13 mouse cellular contexts compared by ENCODE assay signal in the genomic region with DNA sequence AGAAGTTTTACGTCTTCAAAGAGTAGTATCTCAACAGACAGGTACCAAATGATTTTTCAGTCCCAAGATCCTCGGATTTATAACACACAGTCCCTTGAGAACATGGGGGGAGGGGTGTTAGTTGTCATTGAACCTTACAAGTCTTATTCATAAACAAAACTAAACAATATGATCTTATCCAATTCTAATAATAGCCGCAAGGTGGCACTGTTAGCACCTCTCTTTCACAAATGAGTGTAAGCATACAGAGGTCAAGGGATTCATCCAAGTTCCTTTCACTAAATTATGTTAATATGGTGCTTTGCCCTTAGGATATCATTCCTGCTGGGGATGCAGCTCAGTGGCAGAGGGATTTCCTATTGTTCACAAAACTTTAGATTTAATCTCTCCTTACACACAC.
A peak's percentile ranks its signal among the peaks of the same experiment; 100 is the strongest.
DNase-seq lines count a peak whose midpoint lies in the region; TF ChIP-seq lines count a peak whose summit lies in the region.
"Had no signal": no experiment of that assay in that cellular context is flagged by ENCODE, and none has a peak within 500 bp of the region (broad histone marks: within the 10 kb centered on the region; RNA-seq: fewer than 3 reads in every experiment).

No protein-coding gene starts in this region.

- in situ Hi-C loops in CH12.LX (cut with MboI; ENCODE audit: low pct_ligation_motif_present, low pct_unique_long_range_greater_than_20kb, low sequenced_read_pairs) = no loop called here

- H3K9me3 ChIP-seq in CH12.LX (replicated peaks; ENCODE audit: low read length) = peaks cover 8% of the 10 kb centered on the region
- H3K9me3 ChIP-seq: heart, embryonic 12.5 days; hindbrain, embryonic 13.5 days; liver, embryonic 15.5 days; midbrain, embryonic 12.5 days had no signal

- H3K79me2 ChIP-seq in CH12.LX (replicated peaks; ENCODE audit: control insufficient read depth, extremely low read depth, insufficient read depth, poor library complexity, severe bottlenecking) = no peaks in the 10 kb centered on the region

- no peak for TF ChIP-seq EP300 in CH12.LX (IDR thresholded peaks at IDR 0.05; ENCODE audit: low read length)

- H3K4me1 ChIP-seq in kidney, adult 2 months (ENCODE audit: control insufficient read depth, insufficient read depth, low read length) = peaks cover 6% of the 10 kb centered on the region
- H3K4me1 ChIP-seq in CH12.LX (ENCODE audit: control insufficient read depth in 1 of 2, insufficient read depth in 2 of 2) = no peaks in the 10 kb centered on the region
- H3K4me1 ChIP-seq: heart, embryonic 12.5 days; hindbrain, embryonic 13.5 days; liver, embryonic 15.5 days; midbrain, embryonic 12.5 days had no signal

- H3K4me2 ChIP-seq in CH12.LX (ENCODE audit: insufficient read depth, low read depth, poor library complexity, severe bottlenecking) = no peak overlapping the region
- H3K4me2 ChIP-seq: heart, embryonic 12.5 days; hindbrain, embryonic 13.5 days; liver, embryonic 15.5 days; midbrain, embryonic 12.5 days had no signal

- 57% methylated on average over 3 of the region's 3 CpGs for WGBS in kidney, adult 2 months

- H3K9ac ChIP-seq in CH12.LX (ENCODE audit: insufficient read depth, low read depth) = no peak overlapping the region
- H3K9ac ChIP-seq: heart, embryonic 12.5 days; hindbrain, embryonic 13.5 days; liver, embryonic 15.5 days; midbrain, embryonic 12.5 days had no signal

- no peak for TF ChIP-seq CTCF in kidney, adult 2 months (conservative IDR thresholded peaks at IDR 0.05; ENCODE audit: insufficient read depth, insufficient read length, low read depth, low read length)
- peak in 1 of 2 experiments; percentile 46; a peak in 2 of 4 replicates for TF ChIP-seq CTCF in CH12.LX (conservative IDR thresholded peaks at IDR 0.05 in 1 of 2, IDR thresholded peaks at IDR 0.05 in 1 of 2; ENCODE audit: low read depth in 2 of 2, low read length in 2 of 2)

- peak; percentile 41 for TF ChIP-seq RAD21 in CH12.LX (IDR thresholded peaks at IDR 0.05; ENCODE audit: low read depth, low read length)

- no peak overlapping the region for H3K27ac ChIP-seq in kidney, adult 2 months (ENCODE audit: insufficient read depth, low read depth, low read length)
- no peak overlapping the region for H3K27ac ChIP-seq in CH12.LX (ENCODE audit: insufficient read depth, low read depth)
- H3K27ac ChIP-seq: hindbrain, embryonic 13.5 days; liver, embryonic 15.5 days; midbrain, embryonic 12.5 days had no signal

- no peaks in the 10 kb centered on the region for H3K36me3 ChIP-seq in kidney, adult 2 months (ENCODE audit: control insufficient read depth, insufficient read depth, low read length)
- H3K36me3 ChIP-seq in CH12.LX (replicated peaks in 1 of 2; ENCODE audit: control insufficient read depth in 1 of 2, insufficient read depth in 1 of 2, low read length in 1 of 2) = no peaks in the 10 kb centered on the region
- H3K36me3 ChIP-seq: heart, embryonic 12.5 days; hindbrain, embryonic 13.5 days; liver, embryonic 15.5 days; midbrain, embryonic 12.5 days had no signal

- peak; percentile 24 for DNase-seq in kidney, adult 2 months
- DNase-seq in kidney, postnatal 36 days = no peak
- DNase-seq in 3T3-L1 (ENCODE audit: low read depth, low spot score) (peak; percentile 72), CH12.LX (ENCODE audit: extremely low read depth) (peak; percentile 12)
- DNase-seq in embryo, embryonic 10 days (ENCODE audit: low spot score) = peak; percentile 18
- no peak for DNase-seq in right cerebral cortex, adult 2 months (ENCODE audit: low spot score in 2 of 2)
- DNase-seq in layer of hippocampus, adult 18-20 months (ENCODE audit: low spot score in 2 of 2) = no peak
- DNase-seq: layer of hippocampus, adult 9-11 months; spleen, adult 18-20 months had no signal

- no peak overlapping the region for H3K4me3 ChIP-seq in kidney, adult 2 months (ENCODE audit: insufficient read depth, low read depth, low read length)
- no peak overlapping the region for H3K4me3 ChIP-seq in CH12.LX (replicated peaks in 1 of 3; ENCODE audit: low read depth in 2 of 3, low read length in 2 of 3, poor library complexity in 1 of 3)
- H3K4me3 ChIP-seq: heart, embryonic 12.5 days; hindbrain, embryonic 13.5 days; liver, embryonic 15.5 days; midbrain, embryonic 12.5 days had no signal

- H3K27me3 ChIP-seq in kidney, adult 2 months (replicated peaks; ENCODE audit: control insufficient read depth, insufficient read depth, low read length) = no peaks in the 10 kb centered on the region
- H3K27me3 ChIP-seq in CH12.LX (replicated peaks) = no peaks in the 10 kb centered on the region
- H3K27me3 ChIP-seq: heart, embryonic 12.5 days; hindbrain, embryonic 13.5 days; liver, embryonic 15.5 days; midbrain, embryonic 12.5 days had no signal

- dilution Hi-C loops in CH12.LX (cut with MboI; ENCODE audit: extremely low pct_ligation_motif_present, extremely low pct_unique_long_range_greater_than_20kb, low sequenced_read_pairs) = no loop called here

- no peak for TF ChIP-seq POLR2A in kidney, adult 2 months (IDR thresholded peaks at IDR 0.05; ENCODE audit: low read depth, low read length)
- no peak for TF ChIP-seq POLR2A in CH12.LX (IDR thresholded peaks at IDR 0.05; ENCODE audit: low read depth, low read length)

TF ChIP-seq in CH12.LX, 34 proteins besides CTCF, POLR2A, EP300 and RAD21:
- no peak for TF ChIP-seq MEF2A (IDR thresholded peaks at IDR 0.05; ENCODE audit: borderline replicate concordance, low read depth, low read length)
- TF ChIP-seq NELFE (IDR thresholded peaks at IDR 0.05; ENCODE audit: low read depth, low read length) = no peak
- peak; percentile 18 for TF ChIP-seq SMC3 (IDR thresholded peaks at IDR 0.05; ENCODE audit: low read depth, low read length)
- no peak for TF ChIP-seq ZKSCAN1 (IDR thresholded peaks at IDR 0.05; ENCODE audit: borderline replicate concordance, low read depth, low read length)
- TF ChIP-seq MAFK (IDR thresholded peaks at IDR 0.05; ENCODE audit: insufficient replicate concordance, low read length) = no peak
- no peak for TF ChIP-seq E2F4 (IDR thresholded peaks at IDR 0.05; ENCODE audit: insufficient replicate concordance, low read depth, low read length)
- TF ChIP-seq USF2 (conservative IDR thresholded peaks at IDR 0.05; ENCODE audit: low read depth, low read length) = no peak
- no peak for TF ChIP-seq HCFC1 (IDR thresholded peaks at IDR 0.05; ENCODE audit: low read depth, low read length)
- no peak for TF ChIP-seq JUN (IDR thresholded peaks at IDR 0.05; ENCODE audit: insufficient read depth, low read depth, low read length)
TF ChIP-seq in CH12.LX: peak in this region for 1.

Comparison
In these comparisons a context has a peak if more than half of its experiments do, and no peak if none do; other contexts are left out.
1. DNase-seq: peak in kidney, adult 2 months (single experiment), 3T3-L1 (single experiment), CH12.LX (single experiment) and embryo, embryonic 10 days (single experiment); none in kidney, postnatal 36 days (0 of 2), right cerebral cortex, adult 2 months (0 of 2) and layer of hippocampus, adult 18-20 months (0 of 2).